Mouse (Mus musculus): Measurements from ENCODE around the gene Nt5c.
"Not testable (repeated sequence)": the region's sequence is repeated elsewhere in the genome, so short reads cannot be mapped to it uniquely, and the experiment has no call there.

The Nt5c gene

DNA sequence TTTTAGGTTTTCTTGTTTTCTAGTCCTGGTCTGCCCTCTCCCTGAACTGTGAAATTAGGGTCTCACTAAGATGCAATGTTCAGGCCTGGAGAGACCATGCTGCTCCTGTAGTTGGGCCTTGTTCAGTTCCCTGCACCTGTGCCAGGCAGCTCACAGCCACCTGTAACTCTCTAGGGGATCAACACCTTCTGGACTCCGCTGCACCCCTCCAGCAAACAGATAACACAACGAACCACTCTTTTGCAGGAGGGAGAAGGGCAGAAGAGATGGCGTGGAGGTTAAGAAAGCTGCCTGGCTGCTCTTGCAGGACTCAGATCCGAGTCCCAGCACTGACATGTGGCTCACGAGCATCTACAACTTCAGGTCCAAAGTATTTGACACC lies 18.8 kb upstream of the Nt5c start:
- DNase-seq (ENCODE audit: low read depth, low spot score), result no peak

DNA sequence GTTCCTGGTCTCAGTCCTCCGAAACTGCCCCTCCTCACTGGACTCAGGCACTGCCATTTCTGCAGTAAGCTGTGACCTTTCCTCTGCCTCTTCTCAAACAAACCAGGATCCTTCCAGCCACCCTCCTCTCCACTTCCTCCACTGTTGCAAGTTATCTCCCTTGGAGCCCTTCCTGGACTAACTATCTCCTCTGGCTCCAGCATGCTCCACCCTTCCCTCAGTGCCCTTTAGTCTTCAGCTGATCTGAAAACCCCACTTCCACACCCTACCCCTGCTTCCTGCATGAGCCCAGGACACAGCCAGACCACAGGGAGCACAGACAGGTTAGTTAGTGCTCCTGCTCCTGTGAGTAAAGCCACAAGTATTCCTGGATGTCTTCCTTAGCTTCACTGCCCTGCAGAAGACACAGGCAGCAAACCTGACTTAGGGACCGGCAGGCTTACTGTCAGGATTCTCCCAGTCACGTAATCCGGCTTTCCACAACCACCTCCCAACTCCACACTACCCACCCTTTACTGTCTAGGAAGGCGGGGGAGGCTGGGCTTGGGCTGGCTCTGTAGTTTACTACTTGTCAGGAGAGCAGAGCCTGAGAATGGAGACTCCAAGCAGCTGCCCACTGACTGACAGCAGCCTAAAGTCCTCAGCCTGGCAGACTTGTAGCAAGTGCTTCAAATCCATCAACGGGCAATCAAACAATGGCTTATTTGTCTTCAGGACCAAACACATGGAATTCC lies 18.3 kb upstream of the Nt5c start:
- no peak for DNase-seq (ENCODE audit: low read depth, low spot score)

DNA sequence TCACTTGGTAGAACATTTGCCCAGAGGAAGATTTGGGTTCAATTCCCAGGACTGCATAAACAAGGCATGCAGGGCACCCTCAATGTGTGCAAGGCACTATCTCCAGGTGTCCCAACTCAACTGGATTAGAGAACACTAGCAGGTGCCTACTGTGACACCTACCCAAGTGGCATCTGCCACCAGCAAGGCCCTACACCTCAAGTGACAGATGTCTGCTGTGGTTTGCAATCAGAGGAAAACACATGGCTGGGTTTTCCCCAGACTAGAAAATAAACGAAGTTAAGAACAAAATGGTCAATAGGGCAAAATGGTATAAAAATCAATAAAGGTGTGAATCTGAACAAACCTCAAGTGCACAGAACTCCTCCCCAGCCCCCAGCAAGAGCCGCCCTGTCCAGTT lies 16.4 kb upstream of the Nt5c start:
- no peak for DNase-seq (ENCODE audit: low read depth, low spot score)

DNA sequence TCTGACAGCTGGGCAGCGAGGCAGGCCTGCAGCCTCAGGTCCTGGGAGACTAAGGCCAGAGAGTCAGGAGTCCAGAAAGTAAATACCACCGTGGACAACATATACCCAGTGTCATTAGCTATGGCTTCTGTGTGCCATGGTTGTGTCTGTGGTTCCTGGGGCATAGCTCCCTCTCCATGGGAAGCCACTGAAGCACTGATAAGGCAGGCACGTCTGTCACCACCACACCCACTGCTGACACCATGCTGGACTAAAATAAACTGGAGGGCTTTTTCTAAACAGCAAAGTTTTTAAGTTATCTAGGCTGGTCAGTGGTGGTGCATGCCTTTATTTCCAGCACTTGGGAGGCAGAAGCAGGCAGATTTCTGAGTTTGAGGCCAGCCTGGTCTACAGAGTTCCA lies 14.9 kb upstream of the Nt5c start:
- no peak for DNase-seq (ENCODE audit: low read depth, low spot score)

DNA sequence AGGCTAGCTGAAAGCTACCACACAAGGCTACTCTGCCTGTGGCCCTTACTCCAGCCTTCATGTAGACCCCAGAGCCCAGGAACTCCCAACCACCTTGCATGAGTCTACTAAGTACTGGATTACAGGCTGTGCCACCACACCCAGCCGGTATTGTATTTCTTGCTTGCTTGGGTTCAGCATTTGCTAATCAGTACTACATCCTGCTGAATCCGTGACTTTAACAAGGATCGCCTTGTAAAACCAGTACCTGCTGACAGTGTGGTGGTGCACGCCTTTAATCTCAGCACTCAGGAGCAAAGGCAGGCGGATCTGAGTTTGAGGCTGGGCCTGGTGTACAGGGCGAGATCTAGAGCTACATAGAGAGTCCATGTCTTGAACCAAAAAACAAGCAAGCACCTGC lies 11.0 kb upstream of the Nt5c start:
- DNase-seq (ENCODE audit: low read depth, low spot score), result peak; percentile 70

DNA sequence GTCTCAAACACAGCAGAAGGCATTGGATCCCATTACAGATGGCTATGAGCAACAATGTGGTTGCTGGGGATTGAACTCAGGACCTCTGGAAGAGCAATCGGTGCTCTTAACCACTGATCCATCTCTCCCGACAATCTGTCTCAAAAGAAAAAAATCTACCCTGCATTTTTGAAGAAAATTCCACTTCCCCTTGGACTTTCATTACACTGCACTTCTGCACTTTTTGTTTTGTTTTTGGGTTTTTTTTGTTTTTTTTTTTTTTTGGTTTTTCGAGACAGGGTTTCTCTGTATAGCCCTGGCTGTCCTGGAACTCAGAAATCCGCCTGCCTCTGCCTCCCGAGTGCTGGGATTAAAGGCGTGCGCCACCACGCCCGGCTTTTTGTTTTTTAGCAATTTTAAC lies 4.9 kb upstream of the Nt5c start:
- DNase-seq (ENCODE audit: low read depth, low spot score), result not testable (repeated sequence)

DNA sequence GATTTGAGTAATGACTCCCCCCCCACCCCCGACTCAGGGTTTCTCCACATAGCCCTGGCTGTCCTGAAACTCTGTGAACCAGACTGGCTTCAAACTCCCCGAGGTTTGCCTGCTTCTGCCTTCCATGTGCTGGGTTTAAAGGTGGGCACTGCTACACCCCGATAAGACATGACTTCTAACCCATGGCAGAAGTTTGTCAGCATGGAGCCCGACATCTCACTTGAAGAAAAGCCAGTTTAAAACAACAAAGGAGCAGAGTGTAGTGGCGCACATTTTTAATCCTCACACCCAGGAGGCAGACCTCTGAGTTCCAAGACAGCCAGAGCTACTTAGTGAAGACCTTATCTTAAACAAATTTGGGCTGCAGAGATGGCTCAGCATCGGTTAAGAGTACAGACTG lies 725 bp upstream of the Nt5c start:
- no peak for DNase-seq (ENCODE audit: low read depth, low spot score)

DNA sequence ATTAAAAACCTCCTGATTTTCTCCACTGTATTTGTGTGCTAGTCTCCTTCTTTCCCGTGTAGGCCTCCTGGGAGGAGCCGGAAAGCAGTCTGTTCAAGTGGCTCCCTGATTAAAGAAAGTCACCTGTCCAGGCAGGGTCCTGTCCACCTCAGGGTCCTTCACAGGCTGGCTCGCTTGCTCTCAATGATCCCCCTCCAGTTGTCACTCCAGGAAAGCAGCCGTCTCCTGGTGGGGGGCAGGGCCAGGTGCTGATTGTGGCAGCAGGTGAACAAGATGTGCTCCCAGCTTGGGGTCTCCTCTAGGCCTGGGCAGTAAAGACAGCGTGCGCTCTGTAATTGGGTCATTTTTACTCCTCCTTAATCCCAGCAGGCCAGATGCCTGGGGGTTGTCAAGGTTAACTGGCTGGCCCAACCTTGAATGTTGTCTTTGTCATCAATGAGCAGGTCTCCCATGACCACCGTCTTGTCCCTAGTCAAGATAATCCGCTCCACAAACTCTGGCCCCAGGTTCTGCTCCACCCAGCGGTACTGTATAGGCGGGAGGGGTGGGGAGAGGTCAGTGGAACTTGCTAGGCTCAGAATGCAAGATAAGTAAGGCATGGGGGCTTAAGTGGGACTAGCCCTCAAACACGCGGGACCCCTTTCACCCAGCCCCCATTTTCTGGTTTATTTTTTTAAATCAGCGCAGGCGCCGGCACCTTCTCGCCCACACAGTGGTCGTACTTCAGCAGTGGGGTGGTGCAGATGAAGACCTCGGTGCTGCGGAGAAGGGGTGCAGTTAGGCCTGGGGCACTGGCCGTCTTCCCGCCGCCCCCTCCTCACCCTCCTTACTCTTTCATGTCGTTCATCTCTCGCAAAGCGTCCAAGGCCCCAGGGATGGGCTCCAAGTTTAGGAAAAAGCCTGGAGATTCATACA lies 964 bp downstream of the Nt5c start:
- DNase-seq (ENCODE audit: low read depth, low spot score), result peak; percentile 34

DNA sequence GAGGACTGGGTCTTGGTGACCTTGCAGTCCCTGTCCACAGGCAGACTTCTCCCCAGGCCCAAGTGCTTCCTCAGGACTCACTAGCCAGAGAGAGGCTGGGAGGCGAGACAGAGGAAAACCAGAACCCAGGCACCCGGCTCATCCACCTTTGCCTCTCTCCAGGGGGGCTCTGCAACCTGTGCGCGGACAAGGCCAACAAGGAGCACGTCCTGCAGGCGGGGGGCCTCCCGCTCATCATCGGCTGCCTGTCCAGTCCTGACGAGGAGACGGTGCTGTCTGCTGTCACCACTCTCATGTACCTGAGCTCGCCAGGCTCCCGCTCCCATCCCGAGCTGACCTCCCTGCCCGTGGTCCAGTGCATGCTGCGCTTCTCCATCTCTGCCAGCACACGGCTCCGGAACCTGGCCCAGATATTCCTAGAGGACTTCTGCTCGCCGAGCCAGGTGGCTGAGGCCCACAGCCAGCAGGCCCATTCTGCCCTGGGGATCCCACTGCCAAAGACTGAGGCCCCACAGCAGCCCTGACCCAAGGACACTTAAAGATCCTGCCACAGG lies 3.0 kb downstream of the Nt5c start:
- DNase-seq (ENCODE audit: low read depth, low spot score), result no peak

DNA sequence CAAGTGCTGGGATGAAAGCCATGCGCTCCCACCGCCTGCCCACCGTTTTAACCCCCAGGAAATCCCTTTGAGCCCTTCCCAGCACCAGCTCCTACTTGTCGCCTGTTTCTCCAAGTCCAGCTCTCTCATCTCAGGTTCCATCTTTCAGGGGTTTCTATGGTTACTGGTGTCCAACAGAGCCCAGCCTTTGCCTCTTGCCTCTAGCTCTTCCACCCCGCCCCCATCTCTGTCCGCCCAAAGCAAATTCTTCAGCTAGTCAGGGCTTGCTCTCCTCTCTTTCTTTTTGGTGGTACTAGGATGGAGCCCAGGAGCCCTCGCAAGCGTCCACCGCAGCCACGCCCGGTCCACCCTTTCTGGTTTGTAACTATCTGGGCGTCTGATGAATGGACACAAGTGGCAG lies 6.5 kb downstream of the Nt5c start:
- DNase-seq (ENCODE audit: low read depth, low spot score), result peak; percentile 90

DNA sequence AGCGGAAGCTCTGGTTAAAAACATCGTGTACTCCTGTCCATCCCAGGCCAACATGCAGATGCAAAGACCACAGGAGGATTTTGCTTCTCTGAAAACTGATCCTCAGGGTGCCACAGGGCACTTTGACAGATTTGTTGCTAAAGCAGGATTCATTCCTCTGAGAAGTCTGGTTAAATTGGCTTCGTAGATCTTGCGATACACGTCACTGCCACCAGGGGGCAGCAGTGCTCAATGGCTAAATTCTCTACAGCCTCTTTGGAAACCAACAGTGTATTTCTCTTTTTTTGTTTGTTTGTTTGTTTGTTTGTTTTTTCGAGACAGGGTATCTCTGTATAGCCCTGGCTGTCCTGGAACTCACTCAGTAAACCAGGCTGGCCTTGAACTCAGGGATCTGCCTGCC lies 7.9 kb downstream of the Nt5c start:
- DNase-seq (ENCODE audit: low read depth, low spot score), result peak; percentile 80

DNA sequence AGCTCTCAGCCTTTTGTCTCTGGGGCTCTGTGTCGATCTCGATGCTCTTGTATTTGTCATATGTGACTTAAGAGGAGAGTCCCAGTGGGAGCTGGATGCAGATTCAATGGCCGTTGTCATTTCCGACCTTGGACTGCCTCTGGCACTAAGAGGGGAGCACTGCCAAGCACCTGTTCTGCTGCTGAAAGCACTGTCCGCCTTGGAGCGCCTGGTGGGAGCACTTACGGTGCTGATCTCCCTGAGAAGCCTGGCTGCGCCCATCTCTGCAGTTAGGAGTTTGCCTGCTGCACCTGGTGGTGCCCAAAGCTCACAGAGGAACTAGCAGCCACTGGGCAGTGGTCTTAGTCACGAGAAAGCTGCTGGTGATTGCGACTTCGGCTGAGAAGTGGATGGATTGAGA lies 8.4 kb downstream of the Nt5c start:
- DNase-seq (ENCODE audit: low read depth, low spot score), result no peak

DNA sequence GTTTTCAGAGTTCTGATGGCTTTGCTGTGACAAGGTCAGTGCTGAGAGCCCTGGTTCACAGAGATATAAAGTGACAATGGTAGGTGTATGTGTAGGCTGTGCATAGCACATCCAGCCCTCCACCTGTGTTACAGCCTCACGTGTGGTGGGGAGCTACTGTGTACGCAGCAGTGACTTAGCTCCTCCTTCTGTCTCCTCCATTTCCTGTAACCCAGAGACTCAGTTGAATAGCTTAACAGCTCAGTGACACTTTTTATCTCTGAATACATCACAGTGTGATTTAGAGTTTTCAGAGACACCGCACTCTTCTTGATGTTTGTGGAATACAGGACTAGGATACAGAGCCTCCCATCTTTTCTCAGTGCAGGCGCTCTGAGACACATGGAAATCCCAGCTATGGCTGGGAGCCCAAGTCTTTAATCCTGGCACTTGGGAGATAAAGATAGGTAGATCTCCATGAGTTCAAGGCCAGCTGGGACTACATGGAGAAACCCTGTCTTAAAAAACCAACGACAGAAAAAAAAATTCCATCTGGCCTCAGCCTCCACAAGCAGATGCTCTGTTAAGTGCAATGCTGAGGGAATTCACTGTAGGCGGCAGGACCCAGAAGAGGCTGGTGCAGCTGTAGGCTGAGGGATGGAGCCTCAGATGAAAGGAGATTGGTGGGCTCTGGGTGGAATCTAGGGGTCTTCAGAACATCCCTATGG lies 10.0 kb downstream of the Nt5c start:
- no peak for DNase-seq (ENCODE audit: low read depth, low spot score)

DNA sequence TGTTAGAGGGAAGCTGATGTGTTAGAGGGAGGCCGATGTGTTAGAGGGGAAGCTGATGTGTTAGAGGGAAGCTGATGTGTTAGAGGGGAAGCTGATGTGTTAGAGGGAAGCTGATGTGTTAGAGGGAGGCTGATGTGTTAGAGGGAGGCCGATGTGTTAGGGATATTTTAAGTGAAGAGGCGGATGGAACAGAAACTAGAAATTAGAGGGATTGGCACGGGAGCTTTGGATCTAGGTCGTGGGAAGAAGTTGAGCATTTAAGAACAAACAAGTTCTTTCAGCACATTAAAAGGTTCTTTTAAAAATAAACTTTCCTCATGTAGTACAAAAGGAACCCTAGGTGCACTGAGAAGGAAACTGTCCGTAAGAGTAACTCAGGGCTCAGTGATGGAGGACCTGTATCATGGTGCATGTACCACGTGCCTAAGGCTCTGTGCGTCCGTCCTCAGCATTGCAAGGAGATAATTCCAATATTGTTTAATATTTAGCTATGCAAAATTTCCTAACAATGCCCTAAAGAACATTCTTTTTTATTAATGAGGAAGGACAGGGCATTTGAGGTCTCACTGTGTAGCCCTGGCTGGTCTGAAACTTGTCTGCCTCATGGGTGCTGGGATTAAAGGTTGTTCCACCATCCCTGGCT lies 13.2 kb downstream of the Nt5c start:
- no peak for DNase-seq (ENCODE audit: low read depth, low spot score)

DNA sequence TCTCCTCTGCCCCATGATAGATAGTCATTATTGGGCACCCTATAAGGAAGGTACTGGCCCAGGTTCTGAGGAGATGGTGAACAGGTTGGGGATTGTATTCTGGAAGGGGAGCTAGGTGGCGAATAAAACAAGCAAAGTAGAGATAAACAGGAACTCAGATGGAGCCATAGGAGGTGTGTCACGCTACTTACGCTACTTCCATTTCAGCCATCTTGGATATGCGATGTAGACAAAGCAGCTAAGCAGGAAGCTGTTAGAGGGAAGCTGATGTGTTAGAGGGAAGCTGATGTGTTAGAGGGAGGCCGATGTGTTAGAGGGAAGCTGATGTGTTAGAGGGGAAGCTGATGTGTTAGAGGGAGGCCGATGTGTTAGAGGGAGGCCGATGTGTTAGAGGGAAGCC lies 14.3 kb downstream of the Nt5c start:
- not testable (repeated sequence) for DNase-seq (ENCODE audit: low read depth, low spot score)

DNA sequence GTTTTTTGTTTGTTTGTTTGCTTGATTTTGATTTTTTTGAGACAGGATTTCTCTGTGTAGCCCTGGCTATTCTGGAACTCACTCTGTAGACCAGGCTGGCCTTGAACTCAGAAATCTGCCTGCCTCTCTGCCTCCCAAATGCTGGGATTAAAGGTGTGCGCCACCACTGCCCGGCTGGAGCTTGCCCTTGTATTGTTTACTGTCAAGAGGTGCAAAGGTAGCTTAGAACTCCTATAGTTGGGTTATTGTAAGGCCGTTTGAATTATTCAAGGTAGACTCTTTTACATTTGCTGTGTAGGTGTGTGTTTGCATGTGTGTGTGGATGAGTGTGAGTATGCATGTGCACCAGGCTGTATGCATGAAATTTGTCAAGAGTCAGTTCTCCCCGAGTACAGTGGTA lies 15.0 kb downstream of the Nt5c start:
- not testable (repeated sequence) for DNase-seq (ENCODE audit: low read depth, low spot score)

DNA sequence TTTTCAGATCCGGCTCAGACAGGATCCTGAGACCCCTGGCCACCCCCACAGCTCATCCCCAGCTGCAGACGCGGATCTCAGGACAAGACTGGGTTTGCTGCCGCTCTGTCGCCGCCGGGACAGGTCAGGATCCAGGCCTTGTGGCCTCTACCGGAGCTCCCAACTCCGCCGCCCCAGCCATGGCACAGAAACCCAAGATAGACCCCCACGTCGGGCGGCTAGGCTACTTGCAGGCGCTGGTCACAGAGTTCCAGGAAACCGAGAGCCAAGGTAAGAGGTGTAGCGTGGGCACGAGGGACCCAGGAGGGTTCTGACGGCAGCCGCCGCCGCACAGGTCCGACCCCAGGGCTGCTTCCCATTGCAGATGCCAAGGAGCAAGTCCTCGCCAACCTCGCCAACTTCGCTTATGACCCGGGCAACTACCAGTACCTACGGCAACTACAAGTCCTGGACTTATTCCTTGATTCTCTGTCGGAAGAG lies 15.9 kb downstream of the Nt5c start:
- DNase-seq (ENCODE audit: low read depth, low spot score), result no peak

DNA sequence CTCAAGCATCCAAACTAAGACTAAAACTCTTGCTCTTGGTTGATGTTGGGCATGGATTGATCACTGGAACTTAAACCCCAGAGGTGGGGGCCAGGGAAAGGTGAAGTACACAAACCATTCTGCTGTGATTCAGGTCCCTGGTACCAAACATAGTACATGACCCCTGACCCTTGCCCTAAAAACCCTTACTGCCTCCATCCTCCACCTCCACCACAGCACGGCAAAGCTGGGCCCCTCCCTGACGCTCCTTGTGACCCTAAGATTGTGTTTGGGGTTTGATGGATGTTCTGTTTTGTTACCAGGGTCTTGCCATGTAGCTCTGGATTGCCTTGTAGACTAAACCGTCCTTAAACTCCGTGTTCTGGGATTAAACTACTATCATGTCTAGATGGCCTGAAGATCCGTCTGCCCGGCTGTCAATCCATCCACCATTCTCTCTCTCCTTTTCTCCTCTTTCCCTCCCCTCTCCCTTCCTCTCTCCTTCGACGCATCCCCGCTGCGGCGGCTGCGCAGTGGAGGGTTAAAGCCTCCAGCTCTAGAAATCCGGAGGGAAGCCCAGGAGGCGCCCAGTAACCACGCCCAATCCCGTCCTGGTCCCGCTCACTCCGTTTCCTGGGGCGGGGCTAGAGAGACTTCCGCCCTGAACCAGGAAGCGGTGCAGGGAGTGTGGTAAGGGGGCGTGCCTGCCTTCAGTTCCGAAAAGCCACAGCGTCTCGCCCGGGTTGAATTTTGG lies 16.5 kb downstream of the Nt5c start, which contains the start of gene Armc7:
Gene Armc7, plus strand, starts transcription at position 643 of the 733 bp plus-strand sequence.
- DNase-seq (ENCODE audit: low read depth, low spot score), result peak; percentile 99

DNA sequence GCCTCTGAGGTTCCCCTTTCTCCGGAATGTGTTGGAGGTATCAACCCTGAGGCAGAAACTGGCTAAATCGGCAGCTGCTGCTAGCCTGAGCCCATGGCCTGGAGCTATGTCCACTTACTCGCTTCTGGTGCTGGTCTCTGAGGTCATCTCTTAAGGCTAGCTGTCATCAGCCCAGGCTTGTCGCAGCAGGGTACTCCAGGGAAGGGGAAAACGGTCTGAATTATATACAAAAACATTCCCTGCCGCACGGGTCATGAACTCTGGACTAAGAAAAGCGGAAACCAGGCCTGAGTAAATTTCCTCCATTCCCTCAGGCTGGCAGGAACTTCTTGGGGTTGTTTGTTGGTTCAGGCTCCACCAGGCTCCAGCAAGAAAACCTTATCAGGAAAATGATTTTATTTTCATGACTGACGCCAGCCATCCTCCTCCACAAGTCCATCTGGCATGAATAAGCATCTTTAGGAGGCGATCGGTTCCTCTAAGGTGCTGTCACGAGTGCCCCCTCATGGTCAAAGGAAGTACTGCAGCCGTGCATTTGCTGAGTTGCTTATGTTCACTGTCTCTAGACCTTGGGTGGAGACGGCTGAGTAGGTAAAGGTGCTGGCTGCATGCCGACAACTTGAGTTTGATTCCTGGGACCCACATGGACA lies 17.9 kb downstream of the Nt5c start:
- DNase-seq (ENCODE audit: low read depth, low spot score), result peak; percentile 95

DNA sequence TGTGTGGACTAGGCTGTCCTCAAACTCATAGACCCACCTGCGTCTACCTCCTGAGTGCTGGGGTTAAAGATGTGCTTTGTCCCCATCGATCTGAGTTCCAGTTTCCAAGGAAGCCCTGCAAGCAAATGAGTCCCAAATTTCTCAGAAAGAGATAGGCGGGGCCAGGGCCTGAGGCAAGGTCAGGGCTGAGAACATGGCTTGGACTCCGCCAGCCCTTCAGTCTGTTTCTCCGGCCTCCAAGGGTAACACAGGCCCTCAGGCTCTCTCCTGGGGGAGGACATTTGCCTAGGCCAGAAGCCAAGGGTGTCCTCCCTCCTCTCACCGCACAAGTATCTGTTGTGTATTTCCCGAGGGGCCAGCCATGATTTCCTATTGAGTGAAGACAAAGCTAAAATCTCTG lies 19.5 kb downstream of the Nt5c start:
- no peak for DNase-seq (ENCODE audit: low read depth, low spot score)
